Mouse (Mus musculus) liver, adult (tissue): ENCODE results near the gene Igf1r.

ENCODE experiments used
- GATA4 ChIP-seq: IDR thresholded peaks from 2 replicates; pipeline ENCODE4 v1.6.1; 2014; ENCODE audit warnings: mild to moderate bottlenecking, low read length; ENCODE audit not compliant: insufficient replicate concordance

The Igf1r gene

GRCm38 (mm10) chr7:68071050-68071449 is 118.4 kb downstream of the Igf1r start:
- TF ChIP-seq GATA4: no peak

- no peak for TF ChIP-seq GATA4
These were observed 119.1 kb downstream of the Igf1r start for GRCm38 (mm10) chr7:68071749-68072148.

- TF ChIP-seq GATA4: no peak
These were observed 120.2 kb downstream of the Igf1r start for GRCm38 (mm10) chr7:68072524-68073459.

- no peak for TF ChIP-seq GATA4
These were observed 120.8 kb downstream of the Igf1r start for GRCm38 (mm10) chr7:68073460-68073806.

GRCm38 (mm10) chr7:68074748-68075147 is 122.1 kb downstream of the Igf1r start:
- TF ChIP-seq GATA4: no peak

- no peak for TF ChIP-seq GATA4
These were observed 122.8 kb downstream of the Igf1r start for GRCm38 (mm10) chr7:68075401-68075800.

GRCm38 (mm10) chr7:68080122-68080845 is 127.7 kb downstream of the Igf1r start:
- TF ChIP-seq GATA4: no peak

- TF ChIP-seq GATA4: no peak
These were observed 132.7 kb downstream of the Igf1r start for GRCm38 (mm10) chr7:68085338-68085737.

GRCm38 (mm10) chr7:68085870-68086341 is 133.3 kb downstream of the Igf1r start:
- TF ChIP-seq GATA4: no peak

GRCm38 (mm10) chr7:68087496-68087895 is 134.9 kb downstream of the Igf1r start:
- TF ChIP-seq GATA4: no peak

GRCm38 (mm10) chr7:68088825-68089224 is 136.2 kb downstream of the Igf1r start:
- TF ChIP-seq GATA4: no peak

GRCm38 (mm10) chr7:68089725-68090124 is 137.1 kb downstream of the Igf1r start:
- TF ChIP-seq GATA4: no peak

GRCm38 (mm10) chr7:68090576-68090975 is 137.9 kb downstream of the Igf1r start:
- no peak for TF ChIP-seq GATA4

- no peak for TF ChIP-seq GATA4
These were observed 139.8 kb downstream of the Igf1r start for GRCm38 (mm10) chr7:68092304-68092978.

- no peak for TF ChIP-seq GATA4
These were observed 141.2 kb downstream of the Igf1r start for GRCm38 (mm10) chr7:68093817-68094216.
